Mouse (Mus musculus): ENCODE measurements around the gene Pigq.

Pigq gene

GRCm38 (mm10) chr17:25883268-25883667, 61.5 kb downstream of the Pigq start:
- no peak for DNase-seq (ENCODE audit: low read depth, low spot score)

- DNase-seq (ENCODE audit: low read depth, low spot score) = no peak
Measured at GRCm38 (mm10) chr17:25882306-25882705, 62.4 kb downstream of the Pigq start.

- DNase-seq (ENCODE audit: low read depth, low spot score) = no peak
Measured at GRCm38 (mm10) chr17:25881691-25882090, 63.0 kb downstream of the Pigq start.

- peak; percentile 89 for DNase-seq (ENCODE audit: low read depth, low spot score)
Measured at GRCm38 (mm10) chr17:25880913-25881641, 63.7 kb downstream of the Pigq start.

GRCm38 (mm10) chr17:25880196-25880910, 64.4 kb downstream of the Pigq start, which contains the start of gene Wfikkn1:
Gene Wfikkn1, minus strand, starts transcription at chr17:25880858.
- no peak for DNase-seq (ENCODE audit: low read depth, low spot score)

GRCm38 (mm10) chr17:25879750-25880149, 65.0 kb downstream of the Pigq start:
- DNase-seq (ENCODE audit: low read depth, low spot score) = no peak

- peak; percentile 93 for DNase-seq (ENCODE audit: low read depth, low spot score)
Measured at GRCm38 (mm10) chr17:25879261-25879660, 65.5 kb downstream of the Pigq start.

GRCm38 (mm10) chr17:25878611-25879180, 66.0 kb downstream of the Pigq start:
- DNase-seq (ENCODE audit: low read depth, low spot score) = no peak

- DNase-seq (ENCODE audit: low read depth, low spot score) = no peak
Measured at GRCm38 (mm10) chr17:25877741-25878610, 66.8 kb downstream of the Pigq start.

GRCm38 (mm10) chr17:25877025-25877424, 67.7 kb downstream of the Pigq start:
- DNase-seq (ENCODE audit: low read depth, low spot score) = no peak

Data from ZHBTc4 (cell line).